Mouse (Mus musculus): ENCODE data around the gene Gm10277.
"Not testable (repeated sequence)": the region's sequence is repeated elsewhere in the genome, so short reads cannot be mapped to it uniquely, and the experiment has no call there.

Gm10277 gene

DNA sequence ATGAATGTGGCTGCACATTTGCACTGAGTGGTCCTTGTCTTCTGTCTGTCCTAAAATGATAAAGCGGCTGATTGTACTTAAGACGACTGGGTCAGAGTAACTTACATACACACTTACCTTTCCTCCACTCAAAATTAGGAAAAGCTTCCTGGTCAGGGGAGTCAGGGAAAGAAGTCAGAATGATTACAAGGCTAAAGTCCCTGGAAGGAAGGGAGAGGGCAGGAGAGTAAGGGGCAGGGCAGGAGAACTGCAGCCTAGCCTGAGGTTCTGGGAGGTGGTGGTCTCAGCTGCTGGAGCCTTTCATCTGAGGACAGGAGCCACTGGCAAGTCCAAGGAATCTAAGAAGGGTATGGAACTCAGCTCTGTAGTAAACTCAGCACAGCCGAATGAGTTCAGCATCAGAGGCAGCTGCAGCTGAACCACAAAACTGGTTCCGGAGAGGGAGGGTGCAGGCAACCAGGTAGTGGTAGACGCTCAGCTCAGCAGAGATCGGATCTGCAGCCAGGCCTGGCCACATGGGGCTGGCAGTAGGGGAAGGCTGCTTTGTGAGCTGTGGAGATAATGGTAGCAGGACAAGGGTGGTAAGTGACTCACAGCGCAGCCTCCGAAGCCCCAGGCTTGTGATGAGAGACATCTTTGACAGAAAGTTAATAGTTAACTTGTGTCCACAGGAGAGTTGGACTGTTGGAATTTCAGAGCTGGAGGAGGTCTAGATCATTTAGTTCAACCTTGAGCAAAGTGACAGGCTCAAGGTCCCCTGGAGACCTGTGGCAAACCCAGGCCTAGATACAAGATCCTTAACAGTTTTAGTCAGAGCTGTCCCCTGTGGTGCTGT is 15.5 kb downstream of the Gm10277 start:
- DNase-seq (ENCODE audit: low spot score in 2 of 2), result no peak

DNA sequence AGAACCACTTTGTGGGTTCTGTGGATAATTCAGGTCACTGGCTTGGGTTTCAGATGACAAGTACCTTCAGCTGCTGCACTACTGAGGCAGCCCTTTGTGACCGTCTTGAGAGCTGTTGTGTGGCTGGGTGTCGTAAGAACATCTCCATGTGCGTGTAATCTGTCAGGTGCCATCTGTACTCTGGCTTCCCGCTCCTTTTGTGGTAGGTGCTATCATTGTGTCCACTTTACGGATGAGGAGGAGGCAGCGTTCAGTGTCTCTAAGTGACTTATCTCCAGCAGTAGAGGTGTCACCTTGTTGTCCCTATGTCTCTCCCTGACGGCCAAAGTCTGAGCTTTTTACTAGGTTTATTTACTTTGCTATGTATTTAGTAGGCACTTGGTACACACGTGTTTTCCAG is 17.2 kb downstream of the Gm10277 start:
- no peak for DNase-seq (ENCODE audit: low spot score in 2 of 2)

DNA sequence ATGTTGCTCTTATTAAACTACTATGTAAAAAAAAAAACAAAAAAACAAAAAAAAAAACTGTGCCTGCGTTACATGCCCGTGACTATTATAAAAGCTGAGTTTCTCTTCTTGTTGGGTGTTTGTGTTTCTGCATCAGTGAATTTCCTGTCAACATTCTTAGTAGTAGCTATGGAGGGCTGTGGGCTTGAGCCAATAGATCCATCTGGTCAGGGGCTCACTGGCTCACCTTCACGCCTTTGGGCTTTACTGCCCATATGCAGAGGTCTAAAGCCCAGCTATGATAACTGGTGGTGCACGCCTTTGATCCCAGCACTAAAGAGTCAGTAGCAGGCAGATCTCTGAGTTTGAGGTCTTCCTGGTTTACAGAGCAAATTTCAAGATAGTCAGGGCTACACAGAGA is 18.1 kb downstream of the Gm10277 start:
- no peak for DNase-seq (ENCODE audit: low spot score in 2 of 2)

DNA sequence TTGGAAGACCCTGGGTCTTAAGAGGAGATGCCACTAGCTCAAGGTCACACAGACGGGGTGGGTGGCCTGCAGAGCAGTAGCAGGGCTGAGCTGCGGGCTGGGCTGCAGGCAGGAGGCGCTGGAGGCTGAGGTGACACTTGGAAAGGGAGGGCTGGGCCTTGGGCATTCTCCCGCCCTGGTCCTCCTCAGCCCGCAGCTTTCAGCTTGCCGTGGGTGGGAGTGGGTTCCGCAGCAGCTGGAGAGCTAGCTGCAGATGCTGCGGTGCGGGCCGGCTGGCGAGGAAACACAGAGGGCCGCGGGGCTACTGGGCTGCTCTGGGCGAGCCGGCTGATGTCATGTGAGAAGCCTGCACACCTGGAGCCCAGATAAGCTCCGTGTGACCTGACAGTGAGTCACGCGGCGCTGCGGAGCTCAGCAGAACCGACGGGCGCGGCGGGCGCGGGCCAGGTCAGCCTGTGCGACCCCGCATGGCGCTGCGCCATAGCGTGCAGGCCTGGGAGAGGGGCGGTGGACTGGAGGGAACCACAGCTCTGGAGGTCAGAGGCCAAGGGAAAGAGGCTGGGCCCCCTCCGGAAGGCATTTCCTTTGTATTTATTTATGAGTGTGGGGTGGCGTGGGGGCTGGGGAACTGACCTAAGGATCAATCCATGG is 21.1 kb downstream of the Gm10277 start:
- DNase-seq (ENCODE audit: low spot score in 2 of 2), result peak; percentile 59 to 69

DNA sequence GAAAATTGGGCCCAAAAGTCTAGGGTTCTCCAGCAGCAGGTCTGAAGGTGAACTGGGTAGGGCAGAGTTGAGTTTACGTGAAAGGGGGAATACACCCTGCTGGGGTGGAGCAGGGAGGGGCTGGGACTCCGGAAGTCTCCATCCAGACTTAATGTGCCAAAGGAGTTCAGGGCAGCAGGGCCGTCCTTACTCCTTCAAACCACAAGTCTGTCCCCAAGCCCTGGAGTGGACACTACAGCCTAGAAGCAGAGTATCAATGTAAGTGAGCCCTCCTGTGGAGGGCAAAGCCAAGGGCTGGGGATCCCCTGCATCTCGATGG is 22.1 kb downstream of the Gm10277 start:
- DNase-seq (ENCODE audit: low spot score in 2 of 2), result no peak

DNA sequence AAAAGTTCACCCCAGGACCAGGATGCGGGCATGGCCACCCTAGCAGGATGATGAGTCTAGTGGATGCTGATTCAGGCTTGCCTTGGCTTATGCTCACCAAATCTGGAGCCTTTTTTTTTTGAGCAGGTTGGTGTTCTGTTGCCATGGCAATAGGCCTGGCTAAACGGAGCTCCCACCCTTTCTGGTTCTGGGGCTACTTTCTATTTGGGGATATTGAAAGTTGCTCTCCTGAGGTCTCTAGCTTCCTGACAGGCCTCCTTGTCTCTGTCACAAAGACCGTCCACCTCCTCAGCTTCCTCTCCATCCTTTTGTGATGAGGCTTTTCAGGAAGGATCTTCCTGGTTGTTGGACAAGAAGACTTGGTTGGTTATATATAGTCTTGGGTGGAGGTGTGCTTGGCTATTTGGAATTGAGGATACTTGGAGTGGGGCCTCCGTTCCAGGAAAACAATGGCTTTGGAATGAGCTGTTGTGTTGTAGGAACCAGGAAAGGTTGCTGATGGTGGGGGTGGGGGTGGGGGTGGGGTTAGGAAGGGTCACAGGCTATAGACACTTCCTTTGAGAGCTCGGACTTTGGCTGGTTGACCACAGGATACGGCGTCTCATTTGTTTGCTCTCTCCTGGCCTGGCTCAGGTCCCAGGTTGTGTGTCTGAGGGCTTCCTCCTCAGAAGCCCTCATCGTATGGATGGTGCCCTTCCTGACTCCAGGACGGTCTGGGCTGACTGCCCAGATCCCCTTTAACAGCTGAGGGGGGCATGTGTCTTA is 22.7 kb downstream of the Gm10277 start:
- DNase-seq (ENCODE audit: low spot score in 2 of 2), result no peak

DNA sequence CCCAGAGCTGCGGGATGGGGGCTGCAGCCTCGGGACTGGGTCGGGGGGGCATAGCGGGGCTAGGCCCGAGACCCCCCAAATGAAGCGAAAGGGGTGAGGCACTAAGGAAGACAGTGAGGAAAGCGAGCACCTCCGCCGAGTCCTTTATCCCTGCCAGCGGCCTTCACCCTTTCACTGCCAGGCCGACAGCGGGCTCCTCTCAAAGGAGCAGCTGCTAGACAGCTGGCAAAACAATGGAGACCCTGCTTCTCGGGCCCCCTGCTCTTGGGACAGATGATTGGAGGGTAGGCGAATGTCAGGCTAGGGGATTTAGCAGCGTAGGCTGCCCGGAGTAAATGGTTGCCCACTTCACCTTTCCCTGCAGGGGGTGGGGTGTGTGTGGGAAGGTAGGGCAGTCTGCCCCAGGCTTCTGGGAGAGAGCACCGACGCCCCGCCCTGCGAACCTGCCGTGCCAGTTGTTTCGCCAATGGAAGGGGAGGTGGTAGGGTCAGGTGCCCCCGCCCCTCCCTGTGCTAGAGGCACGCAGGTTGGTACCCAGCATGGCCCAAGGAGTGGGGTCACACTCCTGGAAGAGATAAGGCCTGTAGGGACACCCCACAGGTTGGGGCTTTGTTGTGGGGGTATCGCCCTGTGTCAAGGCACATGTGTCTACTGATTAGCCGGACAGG is 23.7 kb downstream of the Gm10277 start:
- peak; percentile 64 to 68 for DNase-seq (ENCODE audit: low spot score in 2 of 2)

DNA sequence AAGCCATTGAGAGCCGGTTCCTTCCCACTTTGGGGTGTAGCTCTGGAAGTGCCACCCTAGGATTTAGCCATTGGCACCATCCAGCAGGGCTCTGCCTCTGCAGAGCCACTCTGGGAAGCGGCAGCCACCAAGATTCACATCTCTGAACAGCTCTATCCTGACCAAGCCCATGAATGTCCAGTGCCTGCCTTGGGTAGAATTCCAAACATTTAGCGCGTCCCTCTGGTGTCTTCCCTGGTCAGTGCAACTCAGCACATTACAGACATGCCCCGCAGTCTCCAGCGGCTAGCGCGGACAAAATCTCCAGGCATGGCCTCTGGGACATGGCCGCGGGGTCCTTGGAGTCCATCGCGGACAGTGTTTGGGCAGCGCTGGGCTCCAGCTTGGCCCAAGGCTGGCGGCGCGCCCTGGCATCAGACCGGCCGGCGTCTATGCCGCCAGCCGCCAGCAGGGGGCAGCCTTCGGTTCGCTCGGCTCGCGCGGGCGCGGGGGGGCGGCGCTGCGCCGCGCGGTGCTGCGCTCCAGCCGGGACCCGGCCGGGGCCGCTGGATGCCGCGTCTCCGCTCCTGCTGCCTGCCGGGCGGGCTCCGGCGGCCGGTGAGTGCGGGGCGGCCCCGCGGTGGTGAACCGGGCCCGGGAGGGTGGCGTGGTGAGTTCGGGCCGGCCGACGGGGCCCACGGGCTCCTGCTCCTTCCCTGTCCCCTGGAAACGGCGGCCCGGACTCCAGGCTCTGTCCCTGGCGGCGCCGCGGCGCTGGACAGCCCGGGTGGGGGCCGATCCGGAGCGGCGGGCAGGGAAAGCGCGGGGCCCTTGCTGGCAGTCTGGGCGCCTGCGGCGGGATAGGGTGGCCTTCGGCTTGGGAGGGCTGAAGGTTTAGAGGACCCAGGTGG is 24.5 kb downstream of the Gm10277 start, which contains the start of gene Myo18a:
Gene Myo18a, plus strand, starts transcription at position 464 of the 890 bp plus-strand sequence.
- DNase-seq (ENCODE audit: low spot score in 2 of 2), result peak; percentile 92

DNA sequence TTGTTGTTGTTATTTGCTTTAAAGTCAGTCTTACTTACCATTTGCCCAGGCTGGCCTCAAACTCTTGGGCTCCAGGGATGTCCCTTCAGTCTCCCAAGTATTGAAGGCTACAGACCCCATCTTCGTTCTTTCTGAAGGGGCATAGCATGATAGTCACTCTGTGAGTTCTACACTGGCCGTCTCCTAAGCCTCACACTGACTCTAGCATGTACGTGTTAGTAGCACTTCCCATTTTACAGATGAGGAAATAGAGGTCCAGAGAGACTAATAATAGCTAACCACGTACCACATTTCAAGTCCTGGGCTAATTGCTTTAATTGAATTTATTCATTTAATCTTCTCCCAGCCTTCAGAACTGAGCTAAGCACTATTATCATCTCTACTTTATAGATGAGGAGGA is 27.5 kb downstream of the Gm10277 start:
- DNase-seq (ENCODE audit: low spot score in 2 of 2), result no peak

DNA sequence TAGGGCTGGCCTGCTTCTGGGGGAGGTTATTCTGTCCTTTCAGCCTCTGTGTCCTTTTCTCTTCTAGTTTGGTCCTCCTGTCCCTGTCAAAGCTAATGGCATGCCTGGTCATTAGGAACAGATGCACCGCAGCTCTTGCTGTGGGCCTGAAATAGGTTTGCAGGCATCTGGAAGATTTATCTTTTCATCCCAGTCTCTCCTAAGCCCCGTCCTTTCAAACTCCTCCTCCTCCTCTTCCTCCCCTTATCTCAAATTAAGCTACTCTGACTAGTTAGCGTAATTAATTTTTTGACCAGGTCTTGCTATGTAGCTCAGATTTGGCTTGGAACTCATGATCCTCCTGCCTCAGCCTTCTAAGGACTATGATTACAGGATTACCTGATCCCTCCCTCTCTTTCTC is 34.1 kb downstream of the Gm10277 start:
- no peak for DNase-seq (ENCODE audit: low spot score in 2 of 2)

DNA sequence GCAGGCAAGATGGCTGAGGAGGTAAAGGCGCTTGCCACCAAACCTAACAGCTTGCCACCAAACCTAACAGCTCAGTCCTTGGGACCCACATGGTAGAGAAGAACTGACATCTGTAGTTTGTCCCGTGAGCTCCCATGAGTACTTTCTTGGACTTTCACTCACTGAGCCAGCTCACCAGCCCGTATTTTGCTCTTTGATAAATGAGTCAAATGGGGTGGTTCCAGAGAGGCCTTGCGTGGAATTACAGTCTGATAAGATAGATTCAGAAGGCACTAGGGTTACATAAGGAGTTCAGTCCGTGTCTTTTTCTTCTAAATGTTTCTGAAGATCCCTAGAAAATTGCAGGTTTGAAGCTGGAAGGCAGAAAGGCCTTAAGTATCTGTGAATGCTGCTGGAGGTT is 35.0 kb downstream of the Gm10277 start:
- peak in 1 of 2 experiments; percentile 9 for DNase-seq (ENCODE audit: low spot score in 2 of 2)

DNA sequence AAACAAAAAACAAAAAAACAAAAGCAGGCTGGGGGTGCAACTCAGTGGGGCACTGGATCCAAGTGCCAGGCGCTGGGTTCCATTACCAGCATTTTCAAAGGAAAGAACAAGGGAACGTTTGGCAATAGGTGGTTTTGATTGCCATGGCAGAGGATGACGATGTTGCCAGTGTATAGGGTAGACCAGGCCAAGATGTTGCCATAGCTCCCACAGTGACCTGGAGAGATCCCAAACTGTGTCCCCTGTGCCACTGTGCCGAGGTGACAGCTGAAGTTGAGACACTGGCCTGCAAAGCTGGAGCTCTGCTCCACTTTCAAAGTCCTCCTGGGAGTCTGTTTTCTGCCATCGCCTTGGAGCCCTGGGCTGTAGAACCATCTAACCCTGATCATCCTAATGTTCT is 38.6 kb downstream of the Gm10277 start:
- DNase-seq (ENCODE audit: low spot score in 2 of 2), result no peak

DNA sequence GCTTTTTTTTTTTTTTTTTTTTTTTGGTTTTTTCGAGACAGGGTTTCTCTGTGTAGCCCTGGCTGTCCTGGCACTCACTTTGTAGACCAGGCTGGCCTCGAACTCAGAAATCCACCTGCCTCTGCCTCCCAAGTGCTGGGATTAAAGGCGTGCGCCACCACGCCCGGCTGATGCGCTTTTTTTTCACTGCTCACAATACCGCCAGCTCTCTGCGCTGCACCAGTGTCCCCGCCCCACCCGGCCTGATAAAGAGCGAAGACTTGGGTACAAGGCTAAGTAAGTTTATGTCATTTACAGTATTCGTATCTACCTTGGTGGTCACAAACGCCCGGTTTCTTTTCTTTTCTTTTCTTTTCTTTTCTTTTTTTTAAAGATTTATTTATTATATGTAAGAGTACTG is 40.4 kb downstream of the Gm10277 start:
- not testable (repeated sequence) for DNase-seq (ENCODE audit: low spot score in 2 of 2)

DNA sequence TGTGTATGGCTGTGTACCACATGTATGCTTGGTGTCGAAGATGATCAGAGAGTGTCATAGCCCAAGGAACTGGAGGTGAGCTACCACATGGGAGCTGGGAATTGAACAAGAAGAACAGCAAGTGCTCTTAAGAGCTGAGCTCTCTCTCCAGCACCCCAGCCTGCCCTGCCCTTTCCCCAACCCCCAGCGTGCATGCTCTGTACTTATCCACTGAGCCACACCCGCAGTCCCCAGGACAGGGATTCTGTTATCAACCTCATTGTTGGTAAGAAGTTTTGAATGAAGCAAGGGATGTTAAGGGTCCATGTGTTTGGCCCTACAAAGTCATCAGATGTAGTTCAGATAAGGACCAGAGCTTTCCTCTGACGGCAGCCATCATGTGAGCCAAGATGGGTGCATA is 40.9 kb downstream of the Gm10277 start:
- DNase-seq (ENCODE audit: low spot score in 2 of 2), result no peak

DNA sequence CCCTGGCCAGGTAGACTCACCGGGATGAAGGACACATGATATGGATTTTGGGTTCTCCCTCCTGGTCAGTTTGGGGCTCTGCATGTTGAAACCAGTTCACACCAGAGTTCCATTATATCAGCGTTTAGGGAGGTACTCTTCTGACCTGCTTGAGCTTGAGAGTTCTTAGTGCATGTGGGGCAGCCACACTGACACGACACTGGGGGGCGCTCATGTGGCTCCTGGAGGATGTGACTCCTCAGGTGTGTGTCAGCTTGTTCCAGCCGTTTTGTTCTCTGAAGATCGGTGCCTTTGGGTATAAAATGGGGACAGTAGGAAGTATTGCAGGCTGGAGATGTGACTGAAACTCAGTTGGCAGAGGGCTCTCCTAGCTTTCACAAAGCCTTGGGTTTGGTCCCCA is 43.6 kb downstream of the Gm10277 start:
- DNase-seq (ENCODE audit: low spot score in 2 of 2), result peak in 1 of 2 experiments; percentile 66

DNA sequence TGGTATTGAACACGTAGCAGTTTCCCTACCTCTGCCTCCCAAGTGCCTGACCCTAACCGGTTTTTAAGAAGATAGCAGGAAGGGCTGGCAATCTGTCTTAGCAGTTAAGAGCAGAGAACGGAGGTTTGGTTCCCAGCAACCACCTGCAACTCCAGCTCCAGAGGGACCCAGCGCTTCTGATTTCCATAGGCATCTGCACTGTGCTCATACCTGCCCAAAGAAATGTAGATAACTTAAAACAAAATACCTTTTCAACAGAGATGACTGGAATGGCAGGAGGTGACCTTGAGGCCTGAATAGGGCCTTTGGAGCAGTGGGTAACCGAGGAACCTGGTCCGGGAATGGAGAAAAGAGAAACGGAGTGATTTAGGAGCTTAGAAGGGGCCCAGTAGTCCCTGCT is 49.0 kb downstream of the Gm10277 start:
- no peak for DNase-seq (ENCODE audit: low spot score in 2 of 2)

DNA sequence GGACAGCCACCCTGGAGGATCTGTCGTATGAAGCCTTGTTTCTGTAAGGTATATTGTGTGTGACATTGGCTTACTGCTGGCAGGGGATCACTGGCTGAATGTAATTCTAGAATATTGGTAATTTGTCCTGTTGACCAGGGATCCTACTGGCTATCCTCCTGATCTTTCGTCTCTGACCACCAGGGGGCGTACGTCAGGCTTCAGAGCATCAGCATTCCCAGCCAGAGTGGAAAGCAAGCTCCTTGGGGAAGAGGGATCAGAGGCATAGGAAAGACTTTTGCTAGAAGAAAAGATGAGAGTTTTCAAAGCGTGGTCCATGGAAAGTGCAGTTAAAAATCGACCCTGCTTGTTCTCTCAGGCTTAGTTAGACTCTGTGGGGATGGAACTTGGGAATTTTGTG is 50.3 kb downstream of the Gm10277 start:
- DNase-seq (ENCODE audit: low spot score in 2 of 2), result peak; percentile 69 to 84
